Mouse (Mus musculus) MEL (cell line): ENCODE data around the gene Mycbp2. TPM values are rescaled to one million over a fixed set of nuclear protein-coding genes. Genes with fewer than 3 reads are reported as not detected.
A peak's percentile ranks its signal among the peaks of the same experiment; 100 is the strongest.

Experiments used
- DNase-seq: peaks from one replicate; pipeline ENCODE4 v3.0.0; 2011; ENCODE audit warnings: low read depth, low spot score
- H3K27ac ChIP-seq: 2 replicates; pipeline ENCODE4 v1.5.1; 2012; ENCODE audit warnings: low read depth, mild to moderate bottlenecking, control low read depth, low read length, moderate library complexity; ENCODE audit not compliant: control insufficient read depth
- H3K27me3 ChIP-seq, 2 experiments: fragments of 150-350 bp in 1 of 2; sonication (generic) in 1 of 2; 2 replicates each; pipeline ENCODE4 v1.6.1; 2012; ENCODE audit warnings: low read length in 2 of 2, mild to moderate bottlenecking in 2 of 2, improper control_type of control experiment in 1 of 2, moderate library complexity in 1 of 2; ENCODE audit not compliant: insufficient read depth in 2 of 2, control insufficient read depth in 1 of 2
- H3K36me3 ChIP-seq, 2 experiments: 2 replicates each; pipeline ENCODE4 v1.6.1; 2012 to 2014; ENCODE audit warnings: low read length in 2 of 2, improper control_type of control experiment in 1 of 2, inconsistent platforms in 1 of 2, mild to moderate bottlenecking in 1 of 2; ENCODE audit not compliant: insufficient read depth in 2 of 2, control insufficient read depth in 1 of 2
- H3K4me1 ChIP-seq, 2 experiments: fragments of 150-350 bp in 1 of 2; sonication (generic) in 1 of 2; 2 replicates each; pipeline ENCODE4 v1.6.1; 2012; ENCODE audit warnings: low read length in 2 of 2, improper control_type of control experiment in 1 of 2, mild to moderate bottlenecking in 1 of 2; ENCODE audit not compliant: insufficient read depth in 2 of 2, control insufficient read depth in 1 of 2
- H3K4me3 ChIP-seq, 2 experiments: fragments of 150-350 bp in 1 of 2; sonication (generic) in 1 of 2; 2 replicates each; pipeline ENCODE4 v1.5.1; 2012; ENCODE audit warnings: low read depth in 2 of 2, low read length in 2 of 2, mild to moderate bottlenecking in 2 of 2, moderate library complexity in 2 of 2, control low read depth in 1 of 2, improper control_type of control experiment in 1 of 2; ENCODE audit not compliant: control insufficient read depth in 1 of 2, insufficient read depth in 1 of 2
- H3K79me2 ChIP-seq: 2 replicates; pipeline ENCODE4 v1.6.1; 2012; ENCODE audit warnings: mild to moderate bottlenecking, low read length, moderate library complexity; ENCODE audit not compliant: control insufficient read depth, poor library complexity, insufficient read depth
- H3K9ac ChIP-seq: 2 replicates; pipeline ENCODE4 v1.6.1; 2012; ENCODE audit warnings: low read depth, mild to moderate bottlenecking, control low read depth, low read length, moderate library complexity; ENCODE audit not compliant: control insufficient read depth, poor library complexity, severe bottlenecking
- H3K9me3 ChIP-seq: fragments of 150-350 bp; sonication (generic); replicated peaks from 2 replicates; pipeline ENCODE4 v1.6.1; 2012; ENCODE audit warnings: mild to moderate bottlenecking, low read length, improper control_type of control experiment, moderate library complexity; ENCODE audit not compliant: insufficient read depth
- BHLHE40 ChIP-seq: IDR thresholded peaks from 2 replicates; pipeline ENCODE4 v1.6.1; 2012; ENCODE audit warnings: low read depth, mild to moderate bottlenecking, inconsistent platforms, low read length, improper control_type of control experiment, borderline replicate concordance
- ELF1 ChIP-seq: IDR thresholded peaks from 2 replicates; pipeline ENCODE4 v1.6.1; 2014; ENCODE audit warnings: low read depth, mild to moderate bottlenecking, inconsistent platforms, low read length, improper control_type of control experiment, moderate library complexity
- EP300 ChIP-seq, 2 experiments: IDR thresholded peaks; 2 replicates each; pipeline ENCODE4 v1.6.1; 2011; ENCODE audit warnings: improper control_type of control experiment in 2 of 2, low read length in 2 of 2, low read depth in 1 of 2, mild to moderate bottlenecking in 1 of 2
- GABPA ChIP-seq: IDR thresholded peaks from 2 replicates; pipeline ENCODE4 v1.6.1; 2012; ENCODE audit warnings: low read depth, mild to moderate bottlenecking, inconsistent platforms, low read length, improper control_type of control experiment, moderate library complexity
- MAFK ChIP-seq: IDR thresholded peaks from 2 replicates; pipeline ENCODE4 v1.6.1; 2011; ENCODE audit warnings: low read depth, mild to moderate bottlenecking, low read length, improper control_type of control experiment, borderline replicate concordance
- MAX ChIP-seq: IDR thresholded peaks from 2 replicates; pipeline ENCODE4 v1.6.1; 2011; ENCODE audit warnings: low read length, improper control_type of control experiment
- MAZ ChIP-seq: IDR thresholded peaks from 2 replicates; pipeline ENCODE4 v1.6.1; 2012; ENCODE audit warnings: low read depth, mild to moderate bottlenecking, inconsistent platforms, low read length, improper control_type of control experiment
- MXI1 ChIP-seq: IDR thresholded peaks from 2 replicates; pipeline ENCODE4 v1.6.1; 2011; ENCODE audit warnings: mild to moderate bottlenecking, low read depth, low read length, improper control_type of control experiment
- MYC ChIP-seq: IDR thresholded peaks from 2 replicates; pipeline ENCODE4 v1.6.1; 2011; ENCODE audit warnings: low read depth, mild to moderate bottlenecking, low read length, improper control_type of control experiment, moderate library complexity
- NELFE ChIP-seq: IDR thresholded peaks from 2 replicates; pipeline ENCODE4 v1.6.1; 2011; ENCODE audit warnings: low read depth, low read length, improper control_type of control experiment
- POLR2A ChIP-seq, 2 experiments: IDR thresholded peaks; 2 replicates each; pipeline ENCODE4 v1.6.1; 2011 to 2012; ENCODE audit warnings: low read length in 2 of 2, mild to moderate bottlenecking in 2 of 2, control low read depth in 1 of 2, improper control_type of control experiment in 1 of 2, low read depth in 1 of 2, moderate library complexity in 1 of 2; ENCODE audit not compliant: control insufficient read depth in 1 of 2, insufficient read depth in 1 of 2, poor library complexity in 1 of 2
- POLR2AphosphoS2 ChIP-seq: IDR thresholded peaks from 2 replicates; pipeline ENCODE4 v1.6.1; 2011; ENCODE audit warnings: low read length, improper control_type of control experiment
- RAD21 ChIP-seq: IDR thresholded peaks from 2 replicates; pipeline ENCODE4 v1.6.1; 2011; ENCODE audit warnings: mild to moderate bottlenecking, low read depth, low read length, improper control_type of control experiment
- RCOR1 ChIP-seq: IDR thresholded peaks from 2 replicates; pipeline ENCODE4 v1.6.1; 2012; ENCODE audit warnings: low read depth, mild to moderate bottlenecking, inconsistent platforms, low read length, improper control_type of control experiment
- SIN3A ChIP-seq: IDR thresholded peaks from 2 replicates; pipeline ENCODE4 v1.6.1; 2012; ENCODE audit warnings: low read length, improper control_type of control experiment, inconsistent platforms
- SMC3 ChIP-seq: IDR thresholded peaks from 2 replicates; pipeline ENCODE4 v1.6.1; 2011; ENCODE audit warnings: low read depth, low read length, improper control_type of control experiment
- TBP ChIP-seq: IDR thresholded peaks from 2 replicates; pipeline ENCODE4 v1.8.0; 2011; ENCODE audit warnings: low read depth, low read length, improper control_type of control experiment
- TCF12 ChIP-seq: IDR thresholded peaks from 2 replicates; pipeline ENCODE4 v1.6.1; 2014; ENCODE audit warnings: low read depth, mild to moderate bottlenecking, inconsistent platforms, low read length, improper control_type of control experiment, moderate library complexity
- UBTF ChIP-seq: IDR thresholded peaks from 2 replicates; pipeline ENCODE4 v1.6.1; 2012; ENCODE audit warnings: low read depth, mild to moderate bottlenecking, inconsistent platforms, low read length, improper control_type of control experiment, moderate library complexity, borderline replicate concordance; ENCODE audit not compliant: insufficient read depth
- USF1 ChIP-seq: IDR thresholded peaks from 2 replicates; pipeline ENCODE4 v1.6.1; 2014; ENCODE audit warnings: low read depth, mild to moderate bottlenecking, inconsistent platforms, low read length, improper control_type of control experiment, moderate library complexity
- USF2 ChIP-seq, 2 experiments: IDR thresholded peaks; 2 replicates each; pipeline ENCODE4 v1.6.1; 2011 to 2012; ENCODE audit warnings: improper control_type of control experiment in 2 of 2, low read length in 2 of 2, borderline replicate concordance in 1 of 2, inconsistent platforms in 1 of 2, low read depth in 1 of 2, mild to moderate bottlenecking in 1 of 2; ENCODE audit not compliant: insufficient read depth in 1 of 2
- ZC3H11A ChIP-seq: IDR thresholded peaks from 2 replicates; pipeline ENCODE4 v1.6.1; 2012; ENCODE audit warnings: low read depth, mild to moderate bottlenecking, inconsistent platforms, low read length, improper control_type of control experiment
- polyA plus RNA-seq, 2 experiments: library from polyadenylated mRNA; stranded (reverse) in 1 of 2; unstranded in 1 of 2; fragments of >175 nt in 1 of 2; fragments of >200 nt in 1 of 2; gene quantifications; 2 replicates each; pipeline versions ENCODE4 v1.2.1 to v1.2.4; 2012; ENCODE audit warnings: low replicate concordance in 2 of 2, low read depth in 1 of 2; ENCODE audit not compliant: insufficient read length in 2 of 2, insufficient read depth in 1 of 2, missing spikeins in 1 of 2
- total RNA-seq: library from RNA; depleted of rRNA; stranded (reverse); fragments of 300-350 nt; gene quantifications from 2 replicates; pipeline ENCODE4 v1.2.3, GENCODE M21; 2012

Gene Mycbp2
- total and polyA plus RNA-seq, 3 experiments = 9.1 to 28.0 (median 23.4) TPM

DNA sequence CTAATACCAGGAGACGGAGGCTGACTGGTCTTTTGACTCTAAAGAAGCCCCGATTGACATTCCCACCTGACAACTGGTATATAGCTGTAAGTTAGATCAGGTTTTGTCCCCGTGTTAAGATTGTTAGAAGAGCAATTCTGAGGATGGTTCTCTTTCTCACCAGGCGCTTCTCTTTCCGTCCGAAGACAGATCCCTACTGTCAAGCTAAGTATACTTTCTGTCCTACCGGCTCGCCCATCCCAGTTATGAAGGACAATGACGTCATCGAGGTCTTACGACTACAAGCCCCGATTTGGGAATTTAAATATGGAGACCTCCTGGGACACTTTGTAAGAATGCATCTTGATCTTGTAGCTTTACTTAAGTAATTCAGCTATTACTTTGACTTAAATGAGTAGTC lies 275.1 kb downstream of the Mycbp2 start:
- Histone ChIP-seq H3K4me3 (peak overlapping the region in 1 of 2 experiments; percentile 93; a peak in 1 of 4 replicates), H3K79me2 (peaks cover 2% of the 10 kb centered on the region; the same call in 1 of the 2 replicates), H3K27ac (no peak overlapping the region), H3K27me3 (no peaks in the 10 kb centered on the region), H3K9me3 (no peaks in the 10 kb centered on the region), H3K4me1 (no peaks in the 10 kb centered on the region; a peak in 1 of 4 replicates), H3K36me3 (peaks cover 0 to 6% of the 10 kb centered on the region in 2 experiments; a peak in 2 of 4 replicates), H3K9ac (no peak overlapping the region)
- TF ChIP-seq EP300 (IDR thresholded peaks at IDR 0.05; ENCODE audit: low read depth in 1 of 2, low read length in 2 of 2) = no peak
- no peak for TF ChIP-seq MAX
- no peak for TF ChIP-seq MAZ
- no peak for TF ChIP-seq NELFE
- TF ChIP-seq SIN3A = no peak
- no peak for DNase-seq

DNA sequence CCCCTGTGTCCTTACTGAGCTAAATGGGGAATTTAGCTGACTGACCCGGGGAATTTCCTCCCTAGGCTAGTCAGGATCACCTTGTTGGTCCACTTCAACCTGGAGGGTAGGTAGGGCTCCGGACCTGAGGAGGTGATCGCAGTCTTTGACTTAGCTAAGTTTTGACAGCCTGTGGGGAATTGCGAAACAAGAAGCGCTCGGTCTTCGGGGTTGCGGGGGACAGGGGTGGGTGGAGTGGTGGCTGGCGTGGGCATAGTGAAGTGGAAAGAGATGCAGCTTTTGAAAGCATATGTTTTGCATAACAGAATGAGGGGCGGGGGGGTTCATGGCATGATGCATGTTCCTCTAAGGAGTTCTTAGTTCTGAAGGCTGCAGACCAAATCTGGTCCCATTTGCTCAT lies 275.8 kb downstream of the Mycbp2 start:
- Histone ChIP-seq H3K36me3 (peaks cover 0 to 6% of the 10 kb centered on the region in 2 experiments; a peak in 1 of 4 replicates), H3K9me3 (no peaks in the 10 kb centered on the region), H3K79me2 (peaks cover 2% of the 10 kb centered on the region; the same call in 1 of the 2 replicates), H3K9ac (peak overlapping the region; percentile 92), H3K27me3 (no peaks in the 10 kb centered on the region), H3K4me1 (no peaks in the 10 kb centered on the region; a peak in 1 of 4 replicates), H3K27ac (peak overlapping the region; percentile 79), H3K4me3 (peak overlapping the region; percentile 77 to 93)
- DNase-seq = peak; percentile 55
- TF ChIP-seq RCOR1 = no peak
- no peak for TF ChIP-seq EP300 (IDR thresholded peaks at IDR 0.05; ENCODE audit: low read depth in 1 of 2, low read length in 2 of 2)
- no peak for TF ChIP-seq SMC3
- TF ChIP-seq BHLHE40 = no peak

DNA sequence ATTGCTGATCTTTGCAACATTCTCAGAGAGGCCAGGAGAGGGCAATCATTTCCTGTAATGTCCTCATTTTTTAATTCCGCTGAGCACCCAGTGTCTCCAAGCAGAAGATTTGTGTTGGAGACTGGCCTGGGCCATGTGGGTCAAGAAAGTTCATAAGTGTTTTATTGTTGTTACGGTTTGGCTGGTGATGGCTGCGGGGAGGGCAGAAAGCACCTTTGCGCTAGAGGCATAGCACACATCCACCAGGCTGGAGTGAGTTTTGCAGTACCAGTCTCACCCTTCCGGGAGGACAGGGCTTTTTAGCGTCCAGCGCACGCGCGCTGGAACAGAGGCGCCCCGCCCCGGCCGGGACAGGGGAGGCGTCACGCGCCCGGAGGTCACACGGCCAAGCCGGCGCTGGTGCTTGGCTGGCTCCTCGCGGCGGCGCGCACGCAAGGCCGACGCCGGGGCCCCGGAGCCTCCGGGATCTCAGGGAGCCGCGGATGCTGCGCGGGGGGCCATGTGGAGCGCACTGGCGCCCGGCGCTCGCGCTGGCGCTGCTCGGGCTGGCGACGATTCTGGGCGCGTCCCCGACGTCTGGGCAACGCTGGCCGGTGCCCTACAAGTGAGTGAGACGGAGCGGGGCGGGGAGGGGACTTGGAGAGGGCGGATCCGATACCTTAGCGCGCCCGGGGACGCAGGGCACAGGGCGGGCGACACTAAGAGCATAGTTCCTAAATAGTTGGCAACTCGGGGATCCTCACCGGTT lies 276.6 kb downstream of the Mycbp2 start, which contains the start of gene Cln5:
Gene Cln5 (plus strand): TSS at position 353 of the 748 bp plus-strand sequence.
- Histone ChIP-seq H3K9me3 (no peaks in the 10 kb centered on the region), H3K27ac (peak within 1 kb of the TSS; percentile 91), H3K27me3 (no peaks in the 10 kb centered on the region), H3K9ac (peak within 1 kb of the TSS; percentile 92), H3K4me3 (peak within 1 kb of the TSS; percentile 77 to 93), H3K79me2 (peaks cover 2% of the 10 kb centered on the region; the same call in 1 of the 2 replicates), H3K4me1 (no peaks in the 10 kb centered on the region; a peak in 1 of 4 replicates), H3K36me3 (peaks cover 0 to 6% of the 10 kb centered on the region in 2 experiments; a peak in 1 of 4 replicates)
- DNase-seq = peak; percentile 95
- TF ChIP-seq USF1 (peak; percentile 90), BHLHE40 (no peak), TCF12 (0 out of 2 replicates have a peak, but pooled peaks have one; percentile 17), MXI1 (peak; percentile 61; the same call in 1 of the 2 replicates), UBTF (0 out of 2 replicates have a peak, but pooled peaks have one; percentile 64), POLR2AphosphoS2 (peak; percentile 89), SIN3A (peak; percentile 56), TBP (peak; percentile 83), MAFK (0 out of 2 replicates have a peak, but pooled peaks have one; percentile 20), POLR2A (IDR thresholded peaks at IDR 0.05; ENCODE audit: control insufficient read depth in 1 of 2, insufficient read depth in 1 of 2, low read depth in 1 of 2, low read length in 2 of 2, poor library complexity in 1 of 2) (peak; percentile 95 to 96), ZC3H11A (peak; percentile 65), GABPA (no peak), ELF1 (peak; percentile 81), MYC (no peak), USF2 (IDR thresholded peaks at IDR 0.05; ENCODE audit: borderline replicate concordance in 1 of 2, insufficient read depth in 1 of 2, low read depth in 1 of 2, low read length in 2 of 2) (0 out of 4 replicates have a peak, but pooled peaks of 1 of the 2 experiments have one; percentile 42), MAZ (0 out of 2 replicates have a peak, but pooled peaks have one; percentile 34), RAD21 (peak; percentile 61), NELFE (peak; percentile 92)
